Mouse (Mus musculus) kidney, adult 18-20 months (tissue): Measurements from ENCODE around the gene Jund.
A peak's percentile ranks its signal among the peaks of the same experiment; 100 is the strongest.

Source experiments
- DNase-seq: peaks from one replicate; pipeline ENCODE4 v3.0.0; 2021

Gene Jund

GRCm38 (mm10) chr8:70700555-70700922 is 1.8 kb downstream of the Jund start:
- DNase-seq = peak; percentile 92

- DNase-seq = no peak
Observed at GRCm38 (mm10) chr8:70701048-70701981, 2.6 kb downstream of the Jund start.

GRCm38 (mm10) chr8:70701982-70702841 is 3.5 kb downstream of the Jund start:
- no peak for DNase-seq

GRCm38 (mm10) chr8:70702842-70703182 is 4.1 kb downstream of the Jund start:
- no peak for DNase-seq

- DNase-seq = no peak
Observed at GRCm38 (mm10) chr8:70703287-70703686, 4.5 kb downstream of the Jund start, which contains the start of gene Iqcn. TSS of gene Iqcn (plus strand) at chr8:70703457.

- no peak for DNase-seq
Observed at GRCm38 (mm10) chr8:70708281-70708680, 9.5 kb downstream of the Jund start.

- DNase-seq = no peak
Observed at GRCm38 (mm10) chr8:70709794-70710193, 11.0 kb downstream of the Jund start.

GRCm38 (mm10) chr8:70710296-70710695 is 11.5 kb downstream of the Jund start:
- no peak for DNase-seq

GRCm38 (mm10) chr8:70711041-70711440 is 12.3 kb downstream of the Jund start:
- DNase-seq = no peak

- DNase-seq = no peak
Observed at GRCm38 (mm10) chr8:70713991-70714390, 15.2 kb downstream of the Jund start.

GRCm38 (mm10) chr8:70715086-70715485 is 16.3 kb downstream of the Jund start:
- DNase-seq = no peak

- DNase-seq = no peak
Observed at GRCm38 (mm10) chr8:70716521-70717400, 18.0 kb downstream of the Jund start.

- peak; percentile 78 for DNase-seq
Observed at GRCm38 (mm10) chr8:70718297-70718696, 19.5 kb downstream of the Jund start, which contains the start of gene Gm3336. TSS of gene Gm3336 (plus strand) at chr8:70718543.

- DNase-seq = peak; percentile 46
Observed at GRCm38 (mm10) chr8:70719796-70720270, 21.1 kb downstream of the Jund start.

- peak; percentile 91 for DNase-seq
Observed at GRCm38 (mm10) chr8:70720739-70721138, 22.0 kb downstream of the Jund start.

- no peak for DNase-seq
Observed at GRCm38 (mm10) chr8:70721601-70722000, 22.9 kb downstream of the Jund start.

GRCm38 (mm10) chr8:70723486-70724210 is 24.9 kb downstream of the Jund start, which contains the start of gene Pde4c:
TSS of gene Pde4c (plus strand) at chr8:70723720.
- peak; percentile 91 for DNase-seq

GRCm38 (mm10) chr8:70724216-70724615 is 25.5 kb downstream of the Jund start:
- no peak for DNase-seq

- DNase-seq = peak; percentile 74
Observed at GRCm38 (mm10) chr8:70725792-70726447, 27.2 kb downstream of the Jund start.

- no peak for DNase-seq
Observed at GRCm38 (mm10) chr8:70726721-70727120, 28.0 kb downstream of the Jund start.
